Mouse (Mus musculus) cerebellum, adult 2 months (tissue): Measurements from ENCODE around the gene Gins1.

Source experiments
- CTCF ChIP-seq: fragments of 200-500 bp; IDR thresholded peaks from 2 replicates; pipeline ENCODE4 v1.5.1; 2011; ENCODE audit warnings: low read depth, mild to moderate bottlenecking, control low read depth, low read length, moderate library complexity, borderline replicate concordance; ENCODE audit not compliant: insufficient read depth
- POLR2A ChIP-seq: fragments of 200-500 bp; IDR thresholded peaks from 2 replicates; pipeline ENCODE4 v1.6.1; 2011; ENCODE audit warnings: low read length, control low read depth, borderline replicate concordance; ENCODE audit not compliant: insufficient read depth

DNA sequence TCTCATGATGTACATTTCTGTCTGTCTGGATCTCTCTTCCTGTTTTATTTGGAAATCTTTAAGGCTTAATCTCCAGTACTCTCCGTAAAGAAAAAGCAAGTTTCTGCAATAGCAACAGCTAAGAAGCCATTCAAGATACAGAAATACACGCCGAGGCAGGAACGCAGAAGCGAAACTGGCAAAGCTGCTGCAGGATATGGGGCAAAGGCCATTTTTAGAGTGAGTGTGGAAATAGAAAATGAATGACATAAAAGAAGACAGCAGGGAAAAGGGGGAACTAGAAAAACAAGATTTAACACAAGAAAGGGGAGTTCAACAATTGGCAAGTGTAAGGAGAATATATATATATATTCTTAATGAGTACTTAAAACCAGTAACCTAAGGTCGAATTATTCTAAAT is 16.5 kb downstream of the Gins1 start:
- TF ChIP-seq CTCF (no peak), POLR2A (no peak)
